Mouse (Mus musculus): ENCODE data around the gene Xlr5a.
"Not testable (repeated sequence)": the region's sequence is repeated elsewhere in the genome, so short reads cannot be mapped to it uniquely, and the experiment has no call there.

Gene Xlr5a

DNA sequence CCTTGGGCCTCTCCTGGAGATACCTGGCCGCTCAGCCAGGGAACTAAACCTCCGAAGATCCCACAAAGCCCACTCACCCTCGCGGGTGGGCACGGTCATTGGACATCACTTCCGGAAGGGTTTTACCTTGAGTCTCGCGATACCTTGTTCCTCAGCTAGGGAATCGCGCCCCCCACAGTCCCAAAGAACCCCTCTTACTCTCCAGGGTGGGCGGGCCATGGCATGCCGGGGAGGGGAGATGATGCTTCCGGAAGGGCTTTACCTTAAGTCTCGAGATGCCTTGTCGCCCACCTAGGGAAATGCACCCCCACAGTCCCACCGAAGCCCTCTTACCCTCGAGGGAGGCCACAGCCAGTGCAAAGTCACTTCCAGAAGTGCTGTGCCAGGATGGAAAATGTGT, at the start of gene Xlr5a, which contains the start of gene Xlr5c:
Gene Xlr5a (minus strand): TSS at position 101 of the 400 bp plus-strand sequence.
Gene Xlr5c (minus strand): TSS at position 101 of the 400 bp plus-strand sequence.
- DNase-seq (ENCODE audit: extremely low read depth, low read depth), result not testable (repeated sequence)

DNA sequence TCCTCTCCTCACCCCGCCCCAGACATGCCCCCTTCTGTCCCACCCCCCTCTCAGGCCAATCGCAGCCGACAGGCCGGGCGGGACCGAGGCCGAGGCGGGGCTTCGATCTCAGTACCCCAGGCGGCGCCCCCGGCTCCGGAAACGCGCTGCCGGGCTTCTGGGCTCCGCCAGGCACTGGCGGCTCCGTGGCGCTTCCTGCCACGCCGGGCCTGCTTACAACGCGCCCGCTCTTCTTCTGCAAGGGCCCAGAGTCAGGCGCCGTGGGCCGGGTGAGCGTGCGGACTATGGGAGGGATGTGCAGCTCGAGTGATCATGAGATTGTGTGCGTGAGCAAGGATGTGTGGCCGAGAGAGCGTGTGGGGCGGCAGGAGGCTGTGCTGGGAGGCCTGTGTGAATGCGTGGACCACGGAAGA, 49.7 kb upstream of the Xlr5a start, which contains the start of gene Zfp275:
Gene Zfp275 (plus strand): TSS at position 139 of the 413 bp plus-strand sequence.
- peak; percentile 49 for DNase-seq (ENCODE audit: extremely low read depth, low read depth)

DNA sequence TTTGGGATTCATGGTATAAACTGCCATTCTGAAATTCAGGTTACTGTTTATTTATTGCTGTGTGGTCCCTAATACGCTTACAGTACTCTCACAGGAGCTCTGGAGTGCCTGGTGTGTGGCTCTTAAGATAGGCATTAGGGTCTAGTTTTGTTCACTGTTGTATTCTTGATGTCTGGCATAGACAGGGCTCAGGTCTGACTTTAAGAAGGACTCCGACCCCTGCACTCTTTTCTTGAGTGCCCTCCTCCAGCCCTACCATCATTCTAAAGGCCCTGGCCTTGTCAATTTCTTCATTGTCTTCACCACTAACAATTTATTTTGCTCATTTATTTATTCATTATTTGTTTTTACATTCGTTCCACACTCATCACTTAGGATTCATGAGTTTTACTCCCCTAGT, 49.3 kb upstream of the Xlr5a start:
- no peak for DNase-seq (ENCODE audit: extremely low read depth, low read depth)

DNA sequence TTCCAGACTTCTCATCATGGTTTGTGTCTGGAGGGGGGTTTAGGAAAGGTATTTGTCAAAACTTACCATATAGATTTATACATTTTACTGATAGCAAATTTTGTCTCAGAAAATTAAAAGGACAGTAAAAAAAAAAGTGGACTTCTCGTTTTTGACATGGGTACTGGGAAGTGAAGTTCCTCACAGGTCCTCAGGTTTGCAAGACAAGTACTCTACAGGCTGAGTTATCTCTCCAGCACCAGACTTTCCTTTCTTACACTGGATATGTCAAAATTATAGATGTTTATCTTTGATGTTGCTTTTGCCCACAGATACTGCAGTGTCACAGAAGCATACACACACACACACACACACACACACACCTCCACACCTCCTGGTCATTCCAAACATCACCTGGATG, 48.7 kb upstream of the Xlr5a start:
- DNase-seq (ENCODE audit: extremely low read depth, low read depth), result peak; percentile 53

DNA sequence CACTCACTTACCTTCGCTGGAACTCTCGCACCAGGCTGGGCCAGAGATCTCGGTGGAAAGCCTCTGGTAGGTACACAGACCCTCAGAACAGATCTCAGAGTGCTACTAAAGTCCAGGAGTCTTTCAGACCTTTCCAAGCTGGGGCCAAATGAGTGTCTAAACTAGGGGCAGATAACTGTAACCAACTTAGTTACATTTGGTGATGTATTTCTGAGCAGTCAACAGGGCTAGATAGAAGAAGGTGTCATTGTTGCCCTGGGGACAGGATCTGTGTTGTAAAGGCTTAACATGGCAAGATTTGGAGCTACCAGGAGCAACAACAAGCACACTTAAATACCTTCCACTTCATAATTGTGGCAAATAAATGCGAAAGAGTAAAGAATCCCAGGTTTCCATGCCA, 44.0 kb upstream of the Xlr5a start, which contains the start of gene Gm45015:
Gene Gm45015 (minus strand): TSS at position 101 of the 400 bp plus-strand sequence.
- DNase-seq (ENCODE audit: extremely low read depth, low read depth), result no peak

DNA sequence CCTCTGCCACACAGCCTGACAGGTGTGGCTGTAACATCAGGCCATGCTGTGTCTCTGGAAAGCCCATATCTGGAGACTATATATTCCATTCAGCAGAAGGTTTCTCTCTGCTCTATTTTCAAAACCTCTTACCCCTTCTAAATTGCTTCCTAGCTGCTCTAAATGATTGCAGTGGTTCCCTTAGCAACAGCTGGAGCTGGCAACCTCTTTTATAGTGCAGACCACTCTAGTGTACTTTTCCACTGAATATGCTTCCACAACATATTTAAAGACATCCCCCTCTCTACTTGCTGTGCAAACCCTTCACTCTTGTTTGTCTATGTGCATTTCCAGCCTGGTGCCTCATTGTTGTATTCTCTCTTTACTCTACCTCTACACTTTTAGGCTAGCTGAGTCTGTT, 40.8 kb upstream of the Xlr5a start:
- DNase-seq (ENCODE audit: extremely low read depth, low read depth), result no peak

DNA sequence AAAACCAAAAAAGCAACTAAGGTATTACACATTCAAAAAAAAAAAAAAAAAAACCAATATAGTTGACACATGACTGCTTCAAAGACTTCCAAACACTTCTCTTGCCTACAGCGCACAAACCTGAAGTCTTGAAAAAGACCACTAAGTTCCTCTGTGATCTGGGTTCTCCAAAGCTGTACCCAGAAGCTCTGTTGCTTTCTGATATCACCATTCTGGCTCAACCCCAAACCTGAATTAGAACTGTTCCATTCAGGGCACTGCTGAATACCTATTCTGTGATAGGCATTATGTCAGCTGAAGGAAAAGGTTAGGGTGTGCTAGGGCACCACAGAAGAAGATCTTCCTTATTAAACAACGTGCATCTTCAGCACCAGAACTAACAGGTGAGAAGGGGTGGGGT, 34.4 kb upstream of the Xlr5a start:
- peak; percentile 39 for DNase-seq (ENCODE audit: extremely low read depth, low read depth)

DNA sequence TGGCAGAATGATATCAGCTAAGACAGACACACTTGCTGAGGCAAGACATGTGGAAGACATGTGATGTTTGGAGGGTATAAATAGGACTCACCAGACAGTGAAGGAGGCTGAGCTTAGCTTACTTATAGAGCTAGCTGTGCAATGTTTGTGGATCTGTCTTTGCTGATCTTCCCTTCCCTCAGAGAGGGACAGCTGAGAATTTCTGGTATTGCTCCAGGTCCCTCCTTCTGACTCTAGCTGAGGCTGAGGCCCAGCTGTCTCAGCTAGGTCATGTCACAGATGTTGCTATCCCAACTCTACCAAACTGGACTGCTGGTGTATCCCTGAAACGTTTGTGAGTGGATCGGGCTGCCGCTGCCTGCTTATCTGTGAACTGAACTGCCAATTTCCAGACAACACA, 28.3 kb upstream of the Xlr5a start:
- no peak for DNase-seq (ENCODE audit: extremely low read depth, low read depth)

DNA sequence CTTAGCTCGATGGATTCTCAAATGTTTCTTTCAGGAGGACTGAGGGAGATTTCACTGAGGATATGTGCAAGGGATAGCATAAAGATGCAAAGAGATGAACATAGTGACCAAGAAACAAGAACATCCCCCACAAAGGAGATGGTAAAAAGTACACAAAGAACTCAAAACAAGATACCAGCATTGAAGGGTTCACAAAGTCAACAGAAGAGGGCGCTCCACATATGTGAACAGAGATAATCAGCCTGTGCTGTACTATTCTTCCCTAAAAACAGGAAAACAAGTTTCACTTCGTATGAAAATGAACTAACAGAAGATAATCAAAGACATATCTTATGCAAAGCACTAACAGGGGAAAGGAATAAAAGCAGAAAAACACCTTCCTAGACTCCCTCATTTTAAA, 19.7 kb upstream of the Xlr5a start:
- peak; percentile 52 for DNase-seq (ENCODE audit: extremely low read depth, low read depth)

DNA sequence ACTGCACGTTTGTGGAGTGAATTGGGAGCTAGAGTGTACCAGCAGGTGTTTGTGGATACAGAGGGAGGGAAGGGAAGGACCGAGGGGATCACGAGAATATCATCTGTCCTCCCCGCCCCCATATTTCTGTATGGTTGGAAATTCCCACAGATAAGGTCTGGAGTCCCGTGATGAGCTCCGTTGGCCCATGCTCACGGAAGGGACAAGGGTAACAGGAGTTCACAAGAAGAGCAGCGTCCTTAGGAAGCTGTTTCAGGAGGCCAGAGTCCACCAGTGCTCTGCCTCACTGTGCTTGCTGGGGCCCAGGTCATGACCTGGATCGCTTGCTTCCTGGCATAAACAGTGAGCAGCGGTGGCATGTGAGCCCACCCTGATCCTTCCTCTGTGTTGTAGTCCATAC, 3.0 kb upstream of the Xlr5a start:
- not testable (repeated sequence) for DNase-seq (ENCODE audit: extremely low read depth, low read depth)

DNA sequence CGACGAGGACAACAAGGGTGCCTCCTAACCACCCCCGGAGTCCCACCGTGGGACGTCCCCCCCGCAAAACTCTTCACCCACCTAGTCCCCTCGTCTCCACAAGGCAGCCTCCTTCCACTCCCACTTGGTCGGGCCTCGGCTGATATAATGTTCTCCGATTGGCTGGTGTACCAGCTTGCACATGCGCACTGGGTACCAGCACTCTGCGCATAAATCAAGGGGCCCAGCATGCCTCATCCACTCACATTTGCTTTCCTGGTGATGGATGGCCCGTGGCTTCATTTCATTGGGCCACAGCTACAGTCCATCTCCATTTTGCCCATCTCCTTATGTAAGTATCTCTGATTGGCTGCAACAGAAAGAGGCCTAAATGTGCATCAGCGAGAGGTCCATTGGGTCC, 27.5 kb downstream of the Xlr5a start, which contains the start of gene Xlr3c:
Gene Xlr3c (minus strand): TSS at position 121 of the 400 bp plus-strand sequence.
- DNase-seq (ENCODE audit: extremely low read depth, low read depth), result peak; percentile 88

DNA sequence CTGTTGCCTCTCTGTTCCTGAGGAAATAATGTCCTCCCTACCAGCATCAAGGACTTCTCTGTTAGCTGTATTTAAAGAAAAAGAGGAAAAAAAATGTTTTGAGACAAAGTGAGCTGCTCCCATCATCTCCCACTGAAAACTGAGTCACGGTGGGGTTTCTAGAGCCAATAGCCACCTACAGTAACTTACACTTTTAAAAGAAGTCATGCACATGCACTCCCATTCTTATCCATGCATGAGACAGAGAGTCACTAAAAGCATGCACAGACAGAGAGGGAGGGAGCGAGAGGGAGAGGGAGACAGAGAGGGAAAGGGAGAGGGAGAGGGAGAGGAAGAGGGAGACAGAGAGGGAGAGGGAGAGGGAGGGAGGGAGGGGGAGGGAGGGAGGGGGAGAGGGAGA, 30.3 kb downstream of the Xlr5a start:
- not testable (repeated sequence) for DNase-seq (ENCODE audit: extremely low read depth, low read depth)

DNA sequence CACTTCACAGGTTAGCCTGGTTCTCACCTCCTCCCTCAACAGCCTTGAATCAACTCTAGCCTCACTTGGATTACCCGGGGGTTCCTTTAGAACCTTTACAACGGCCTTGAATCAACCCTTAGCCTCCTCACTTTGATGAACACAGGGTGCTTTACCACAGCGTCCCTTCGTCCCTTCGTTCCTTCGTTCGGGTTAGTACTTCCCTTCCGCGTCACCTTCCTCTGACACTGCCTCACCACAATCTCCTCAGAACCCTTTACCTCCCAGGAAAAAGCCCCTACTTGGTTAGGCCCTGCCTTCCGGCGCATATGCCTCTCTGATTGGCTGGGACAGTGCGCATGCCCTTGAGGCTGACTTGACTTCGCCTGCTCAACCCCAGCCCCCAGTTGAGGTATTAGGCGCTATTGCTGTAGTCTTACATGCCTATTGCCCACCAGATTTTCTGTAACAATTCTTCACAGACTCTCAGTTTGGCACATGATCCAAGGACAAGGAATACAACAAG, 49.9 kb downstream of the Xlr5a start, which contains the start of gene Xlr4c:
Gene Xlr4c (minus strand): TSS at position 310 of the 505 bp plus-strand sequence.
- not testable (repeated sequence) for DNase-seq (ENCODE audit: extremely low read depth, low read depth)

DNA sequence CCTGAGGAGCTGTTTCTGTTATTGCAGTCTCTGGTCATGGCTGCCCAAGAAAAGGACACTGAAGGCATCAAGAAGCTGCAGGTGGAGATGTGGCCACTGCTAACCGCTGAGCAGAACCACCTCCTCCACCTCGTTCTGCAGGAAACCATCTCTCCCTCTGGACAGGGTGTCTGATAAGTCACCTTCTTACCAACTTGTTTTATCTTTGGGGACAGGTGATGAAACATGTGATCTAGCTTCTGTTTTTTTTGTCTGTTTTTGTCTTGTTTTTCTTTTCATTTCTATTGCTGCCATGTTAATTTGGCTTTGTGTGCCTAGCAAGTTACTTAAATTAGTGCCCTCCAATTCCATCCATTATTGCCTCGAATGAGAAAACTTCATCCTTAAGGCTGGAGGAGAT, 63.5 kb downstream of the Xlr5a start:
- DNase-seq (ENCODE audit: extremely low read depth, low read depth), result peak; percentile 24

DNA sequence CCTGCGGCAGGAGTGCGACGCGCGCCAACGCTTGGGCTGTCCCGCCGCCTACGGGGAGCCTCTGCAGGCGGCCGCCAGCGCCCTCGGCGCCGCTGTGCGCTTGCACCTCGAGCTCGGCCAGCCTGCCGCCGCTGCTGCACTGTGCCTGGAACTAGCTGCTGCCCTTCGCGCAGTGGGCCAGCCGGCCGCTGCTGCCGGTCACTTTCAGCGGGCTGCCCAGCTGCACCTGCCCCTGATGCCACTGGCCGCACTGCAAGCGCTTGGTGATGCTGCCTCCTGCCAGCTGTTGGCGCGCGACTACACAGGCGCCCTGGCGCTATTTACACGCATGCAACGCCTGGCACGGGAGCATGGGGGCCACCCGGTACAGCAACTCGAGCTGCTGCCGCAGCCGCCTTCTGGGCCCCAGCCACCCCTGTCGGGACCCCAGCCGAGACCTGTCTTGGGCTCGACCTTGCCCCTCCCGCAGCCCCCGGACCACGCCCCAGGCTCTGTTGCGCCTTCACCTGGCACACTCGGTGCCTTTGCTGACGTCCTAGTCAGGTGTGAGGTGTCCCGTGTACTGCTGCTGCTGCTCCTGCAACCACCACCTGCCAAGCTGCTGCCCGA, 64.1 kb downstream of the Xlr5a start:
- peak; percentile 17 for DNase-seq (ENCODE audit: extremely low read depth, low read depth)

DNA sequence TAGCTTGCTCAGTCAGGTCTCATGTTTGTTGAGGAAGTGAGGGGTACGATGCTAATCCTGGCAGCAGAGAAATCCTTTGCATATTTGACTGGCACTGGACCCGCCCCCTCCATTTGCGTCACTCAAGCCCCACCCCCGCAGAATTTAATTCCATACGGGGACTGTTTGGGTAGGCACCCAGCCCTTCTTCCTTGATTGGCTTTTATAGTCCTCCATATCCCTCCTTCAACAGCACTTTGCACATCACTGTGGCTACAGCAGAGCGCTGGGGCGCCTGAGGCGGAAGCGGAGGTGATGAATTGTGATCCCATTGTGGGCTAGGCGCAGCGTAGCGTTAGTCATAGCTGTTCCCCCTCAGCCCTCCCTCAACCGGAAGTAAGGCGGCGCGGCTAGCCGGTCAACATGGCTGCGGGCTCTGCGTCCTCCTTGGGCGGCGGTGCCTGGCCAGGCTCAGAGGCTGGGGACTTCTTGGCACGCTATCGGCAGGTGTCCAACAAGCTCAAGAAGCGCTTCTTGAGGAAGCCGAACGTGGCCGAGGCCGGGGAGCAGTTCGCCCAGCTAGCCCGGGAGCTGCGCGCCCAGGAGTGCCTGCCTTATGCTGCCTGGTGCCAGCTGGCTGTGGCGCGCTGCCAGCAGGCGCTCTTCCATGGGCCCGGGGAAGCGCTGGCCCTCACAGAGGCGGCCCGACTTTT, 64.7 kb downstream of the Xlr5a start, which contains the start of gene F8a:
Gene F8a (plus strand): TSS at position 378 of the 692 bp plus-strand sequence.
- DNase-seq (ENCODE audit: extremely low read depth, low read depth), result peak; percentile 94

DNA sequence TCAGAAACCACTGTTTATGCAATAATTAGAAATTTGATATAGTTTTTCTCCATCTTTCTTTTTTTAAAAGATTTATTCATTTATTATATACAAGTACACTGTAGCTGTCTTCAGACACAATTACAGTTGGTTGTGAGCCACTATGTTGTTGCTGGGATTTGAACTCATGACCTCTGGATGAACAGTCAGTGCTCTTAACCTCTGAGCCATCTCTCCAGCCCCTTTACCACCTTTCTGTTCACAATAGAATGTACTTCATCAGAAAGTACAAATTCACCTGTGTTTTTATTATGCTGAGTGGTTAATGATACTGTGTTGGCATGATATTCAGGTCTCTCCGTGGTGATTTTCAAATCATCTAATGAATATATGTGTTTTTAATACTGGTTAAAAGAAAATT, 67.4 kb downstream of the Xlr5a start:
- DNase-seq (ENCODE audit: extremely low read depth, low read depth), result no peak

DNA sequence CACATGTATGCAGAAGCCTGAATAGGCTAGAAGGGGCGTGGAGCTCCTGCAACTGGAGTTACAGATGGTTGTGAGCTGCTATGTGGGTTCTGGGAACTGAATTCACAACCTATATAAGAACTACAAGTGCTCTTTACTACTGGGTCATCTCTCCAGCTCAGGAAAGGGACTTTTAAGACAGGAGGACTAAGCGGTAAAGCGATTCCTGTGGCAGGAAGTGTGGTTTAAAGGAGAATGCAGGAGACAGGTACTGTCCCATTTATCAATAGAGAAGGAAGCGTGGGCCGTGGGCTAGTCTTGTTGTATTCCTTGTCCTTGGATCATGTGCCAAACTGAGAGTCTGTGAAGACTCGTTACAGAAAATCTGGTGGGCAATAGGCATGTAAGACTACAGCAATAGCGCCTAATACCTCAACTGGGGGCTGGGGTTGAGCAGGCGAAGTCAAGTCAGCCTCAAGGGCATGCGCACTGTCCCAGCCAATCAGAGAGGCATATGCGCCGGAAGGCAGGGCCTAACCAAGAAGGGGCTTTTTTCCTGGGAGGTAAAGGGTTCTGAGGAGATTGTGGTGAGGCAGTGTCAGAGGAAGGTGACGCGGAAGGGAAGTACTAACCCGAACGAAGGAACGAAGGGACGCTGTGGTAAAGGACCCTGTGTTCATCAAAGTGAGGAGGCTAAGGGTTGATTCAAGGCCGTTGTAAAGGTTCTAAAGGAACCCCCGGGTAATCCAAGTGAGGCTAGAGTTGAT, 78.8 kb downstream of the Xlr5a start, which contains the start of gene Xlr4b:
Gene Xlr4b (plus strand): TSS at position 515 of the 746 bp plus-strand sequence.
- DNase-seq (ENCODE audit: extremely low read depth, low read depth), result not testable (repeated sequence)

DNA sequence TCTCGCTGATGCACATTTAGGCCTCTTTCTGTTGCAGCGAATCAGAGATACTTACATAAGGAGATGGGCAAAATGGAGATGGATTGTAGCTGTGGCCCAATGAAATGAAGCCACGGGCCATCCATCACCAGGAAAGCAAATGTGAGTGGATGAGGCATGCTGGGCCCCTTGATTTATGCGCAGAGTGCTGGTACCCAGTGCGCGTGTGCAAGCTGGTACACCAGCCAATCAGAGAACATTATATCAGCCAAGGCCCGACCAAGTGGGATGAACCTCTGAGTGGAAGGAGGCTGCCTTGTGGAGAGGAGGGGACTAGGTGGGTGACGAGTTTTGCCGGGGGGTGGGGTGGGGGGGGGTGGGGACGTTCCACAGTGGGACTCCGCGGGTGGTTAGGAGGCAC, 100.8 kb downstream of the Xlr5a start, which contains the start of gene Xlr3b:
Gene Xlr3b (plus strand): TSS at position 274 of the 400 bp plus-strand sequence.
- DNase-seq (ENCODE audit: extremely low read depth, low read depth), result peak; percentile 89

DNA sequence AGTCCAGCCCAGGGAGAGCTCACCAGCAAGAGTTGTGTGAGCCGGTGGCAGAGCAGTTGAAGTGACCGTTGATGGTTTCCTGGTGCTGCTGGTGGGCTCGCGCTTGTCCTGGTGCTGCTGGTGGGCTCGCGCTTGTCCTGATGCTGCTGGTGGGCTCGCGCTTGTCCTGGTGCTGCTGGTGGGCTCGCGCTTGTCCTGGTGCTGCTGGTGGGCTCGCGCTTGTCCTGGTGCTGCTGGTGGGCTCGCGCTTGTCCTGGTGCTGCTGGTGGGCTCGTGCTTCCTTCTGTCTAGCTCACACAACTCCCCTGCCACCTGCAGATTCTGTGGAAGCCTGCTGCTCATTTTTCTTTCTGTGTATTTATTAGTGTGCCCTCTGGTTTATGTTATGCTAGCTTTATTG, 115.9 kb downstream of the Xlr5a start, which contains the start of gene Spin2d:
Gene Spin2d (minus strand): TSS at position 101 of the 400 bp plus-strand sequence.
- not testable (repeated sequence) for DNase-seq (ENCODE audit: extremely low read depth, low read depth)

DNA sequence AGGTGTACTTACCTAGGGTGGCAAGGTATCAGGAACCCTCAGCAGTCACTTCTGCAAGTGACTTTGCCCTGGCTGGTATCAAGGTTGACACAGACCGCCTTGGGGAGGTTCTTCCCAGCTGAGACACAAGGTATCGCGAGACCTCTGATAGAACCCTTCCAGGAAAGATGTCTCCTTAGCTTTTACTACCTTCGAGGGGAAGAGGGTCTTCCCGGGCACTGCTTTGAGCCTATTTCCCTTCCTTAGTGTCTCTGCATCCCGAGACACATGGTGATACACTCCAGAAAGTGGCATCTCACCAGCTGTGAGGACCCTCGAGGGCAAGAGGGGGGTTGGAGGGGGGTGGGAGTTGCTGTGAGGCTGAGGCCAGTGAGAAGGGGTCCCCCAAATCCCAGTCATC, 143.4 kb downstream of the Xlr5a start, which contains the start of gene DXBay18:
Gene DXBay18 (minus strand): TSS at position 101 of the 400 bp plus-strand sequence.
- DNase-seq (ENCODE audit: extremely low read depth, low read depth), result not testable (repeated sequence)

All from MEL-GATA-1-ER (cell line).